Mouse (Mus musculus) E14TG2a.4 (cell line): ENCODE data around the gene Atp6v0c.

Experiments used
- CTCF ChIP-seq: conservative IDR thresholded peaks from 2 replicates; pipeline ENCODE4 v1.5.1; 2014; ENCODE audit warnings: low read length
- POU5F1 ChIP-seq: IDR thresholded peaks from 2 replicates; pipeline ENCODE4 v1.6.1; 2014; ENCODE audit warnings: low read length, borderline replicate concordance

DNA sequence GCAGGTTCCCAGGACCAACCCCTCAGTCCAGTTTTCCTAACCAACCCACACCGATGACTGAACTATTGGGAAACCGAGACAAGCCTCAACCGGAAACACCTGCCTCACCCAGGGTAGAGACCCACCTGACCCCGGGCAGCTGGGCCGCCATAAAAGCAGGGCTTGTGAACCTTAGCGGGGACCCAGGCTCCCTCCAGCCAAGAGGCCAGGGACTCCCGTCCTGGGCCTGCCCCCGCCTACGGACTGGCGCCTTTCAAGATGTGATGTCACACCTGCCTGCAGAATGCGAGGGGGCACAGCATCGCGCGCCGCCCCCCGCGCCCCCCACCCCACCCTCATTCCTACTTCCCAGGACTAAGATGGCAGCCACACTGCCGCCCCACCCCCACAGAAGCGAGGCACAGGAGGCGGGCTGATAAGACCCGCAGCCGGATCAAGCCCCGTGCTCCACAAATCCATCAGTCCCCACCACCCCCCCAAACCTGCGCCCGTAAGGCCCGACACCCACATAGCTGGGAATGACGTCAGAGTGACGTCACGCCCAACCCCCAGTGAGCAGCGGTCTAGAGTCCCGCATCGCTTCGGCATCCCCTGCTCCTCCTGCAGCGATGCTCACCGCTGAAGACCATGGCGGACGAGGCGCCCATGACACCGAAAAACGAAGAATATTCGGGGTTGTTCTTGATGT lies 768 bp downstream of the Atp6v0c start:
- TF ChIP-seq CTCF (no peak), POU5F1 (no peak)
